Mouse (Mus musculus) forebrain, embryonic 10.5 days (tissue): ENCODE measurements around the gene Spg20. TPM values are rescaled to one million over a fixed set of nuclear protein-coding genes. Genes with fewer than 3 reads are reported as not detected.

ENCODE experiments used
- DNase-seq: peaks from one replicate; pipeline ENCODE4 v3.0.0-alpha.2; 2017; ENCODE audit warnings: low spot score; ENCODE audit errors: extremely low spot score
- H3K27ac ChIP-seq: fragments of 300-500 bp; sonication (generic); 2 replicates; pipeline ENCODE4 v1.5.1; 2016; ENCODE audit warnings: mild to moderate bottlenecking
- H3K27me3 ChIP-seq: fragments of 300-500 bp; sonication (generic); 2 replicates; pipeline ENCODE4 v1.6.1; 2016; ENCODE audit warnings: mild to moderate bottlenecking; ENCODE audit not compliant: poor library complexity, severe bottlenecking
- H3K36me3 ChIP-seq: fragments of 300-500 bp; sonication (generic); replicated peaks from 2 replicates; pipeline ENCODE4 v1.6.1; 2016; ENCODE audit warnings: mild to moderate bottlenecking, moderate library complexity
- H3K4me1 ChIP-seq: fragments of 300-500 bp; sonication (generic); 2 replicates; pipeline ENCODE4 v1.6.1; 2016
- H3K4me3 ChIP-seq: fragments of 300-500 bp; sonication (generic); 2 replicates; pipeline ENCODE4 v1.5.1; 2016; ENCODE audit warnings: mild to moderate bottlenecking, moderate library complexity
- H3K9me3 ChIP-seq: fragments of 300-500 bp; sonication (generic); 2 replicates; pipeline ENCODE4 v1.6.1; 2016; ENCODE audit warnings: mild to moderate bottlenecking, moderate library complexity
- WGBS: fragments of 180-500 bp; shearing (Covaris S2); methylation state at CpG from one replicate; pipeline ENCODE4 v1.1.7; 2016; 5-methylcytosine and 5-hydroxymethylcytosine counted together
- microRNA-seq: library from miRNA; unstranded; fragments of <30 nt; microRNA quantifications from one replicate; pipeline ENCODE4, GENCODE M21; 2017
- polyA plus RNA-seq: library from polyadenylated mRNA; unstranded; fragments of >200 nt; fragmentation: Nextera tagmentation; extraction: Ambion mirVana; gene quantifications from 2 replicates; pipeline ENCODE4 v1.2.1, GENCODE M21; 2016

Spg20 gene
- polyA plus RNA-seq, 1 experiment from 2014 or later, result 56.6 TPM

GRCm38 (mm10) chr3:55172478-55172877, 60.6 kb downstream of the Spg20 start:
- no peaks in the 10 kb centered on the region for H3K4me1 ChIP-seq
- 75% methylated on average over 3 of the region's 3 CpGs for WGBS
- no peaks in the 10 kb centered on the region for H3K27me3 ChIP-seq
- no peak overlapping the region for H3K27ac ChIP-seq
- DNase-seq, result no peak
- H3K36me3 ChIP-seq, result no peaks in the 10 kb centered on the region
- no peak overlapping the region for H3K4me3 ChIP-seq
- no peaks in the 10 kb centered on the region for H3K9me3 ChIP-seq

GRCm38 (mm10) chr3:55177271-55177670, 65.4 kb downstream of the Spg20 start:
- Histone ChIP-seq H3K9me3 (peaks cover 6% of the 10 kb centered on the region), H3K4me3 (no peak overlapping the region), H3K36me3 (0 out of 2 replicates have a peak, but pooled peaks cover 4% of the 10 kb centered on the region), H3K27me3 (no peaks in the 10 kb centered on the region), H3K27ac (no peak overlapping the region), H3K4me1 (peaks cover 12% of the 10 kb centered on the region)
- 79% methylated on average over 6 of the region's 6 CpGs for WGBS
- no peak for DNase-seq

GRCm38 (mm10) chr3:55181766-55182165, 69.9 kb downstream of the Spg20 start, which contains the start of gene Sohlh2:
TSS of gene Sohlh2 (plus strand) at chr3:55182028.
- WGBS, result 94% methylated on average over 22 of the region's 22 CpGs

More at GRCm38 (mm10) chr3:55181766-55182165, 69.9 kb downstream of the Spg20 start, which contains the start of gene Sohlh2:
- Histone ChIP-seq H3K9me3 (peaks cover 10% of the 10 kb centered on the region), H3K36me3 (0 out of 2 replicates have a peak, but pooled peaks cover 4% of the 10 kb centered on the region), H3K4me1 (peaks cover 12% of the 10 kb centered on the region), H3K4me3 (no peak within 1 kb of the TSS), H3K27me3 (no peaks in the 10 kb centered on the region), H3K27ac (no peak within 1 kb of the TSS)
- DNase-seq, result no peak

Small RNA genes within 50 kb of the gene (microRNA-seq; reads per million reads assigned to microRNA genes)
- gene Gm22029, result not detected

Other genes with a start within 250 kb of the Spg20 start
- 0.14 and 0.16 TPM in 2 replicates for gene Sertm1, start 196.2 kb upstream of the Spg20 start, polyA plus RNA-seq
- gene Ccna1, start 56.6 kb upstream of the Spg20 start, polyA plus RNA-seq, result 2.0 and 3.1 TPM in 2 replicates
- 0.06 TPM in 1 of 2 replicates, not detected in the other for gene Ccdc169, start 25.2 kb downstream of the Spg20 start, polyA plus RNA-seq
- gene Sohlh2, start 69.9 kb downstream of the Spg20 start, polyA plus RNA-seq, result not detected in 2 replicates
- gene Dclk1, start 130.3 kb downstream of the Spg20 start, polyA plus RNA-seq, result 40.3 and 47.6 TPM in 2 replicates